Mouse (Mus musculus) cerebellum, adult 2 months (tissue): ENCODE results near the gene Sbf1. TPM values are rescaled to one million over a fixed set of nuclear protein-coding genes. Genes with fewer than 3 reads are reported as not detected.
A peak's percentile ranks its signal among the peaks of the same experiment; 100 is the strongest.

Source experiments
- DNase-seq, 2 experiments: peaks; one replicate each; pipeline ENCODE4 v3.0.0; 2021
- H3K27ac ChIP-seq: fragments of 200-500 bp; 2 replicates; pipeline ENCODE4 v1.5.1; 2012; ENCODE audit warnings: low read length, control low read depth, inconsistent platforms; ENCODE audit not compliant: insufficient read depth
- H3K27me3 ChIP-seq: fragments of 200-500 bp; 2 replicates; pipeline ENCODE4 v1.6.1; 2012; ENCODE audit warnings: inconsistent platforms, mild to moderate bottlenecking, low read length, moderate library complexity; ENCODE audit not compliant: control insufficient read depth, insufficient read depth
- H3K4me1 ChIP-seq: fragments of 200-500 bp; 2 replicates; pipeline ENCODE4 v1.6.1; 2011; ENCODE audit warnings: low read length; ENCODE audit not compliant: control insufficient read depth, insufficient read depth
- H3K4me3 ChIP-seq: fragments of 200-500 bp; replicated peaks from 2 replicates; pipeline ENCODE3; 2011; ENCODE audit warnings: mild to moderate bottlenecking, low read depth, low read length, control low read depth; ENCODE audit not compliant: insufficient read depth
- CTCF ChIP-seq: fragments of 200-500 bp; IDR thresholded peaks from 2 replicates; pipeline ENCODE4 v1.5.1; 2011; ENCODE audit warnings: low read depth, mild to moderate bottlenecking, control low read depth, low read length, moderate library complexity, borderline replicate concordance; ENCODE audit not compliant: insufficient read depth
- POLR2A ChIP-seq: fragments of 200-500 bp; IDR thresholded peaks from 2 replicates; pipeline ENCODE4 v1.6.1; 2011; ENCODE audit warnings: low read length, control low read depth, borderline replicate concordance; ENCODE audit not compliant: insufficient read depth
- WGBS: fragments of 180-500 bp; shearing (Covaris S2); methylation state at CpG from one replicate; pipeline ENCODE4 v1.1.7; 2018; 5-methylcytosine and 5-hydroxymethylcytosine counted together
- polyA plus RNA-seq: library from polyadenylated mRNA; depleted of rRNA; stranded (reverse); fragments of >200 nt; gene quantifications from 2 replicates; pipeline ENCODE4 v1.2.3, GENCODE M21; 2012

Gene Sbf1
- polyA plus RNA-seq, 1 experiment: 321 TPM

GRCm38 (mm10) chr15:89314511-89315189 is 461 bp downstream of the Sbf1 start:
- DNase-seq: peak; percentile 51 to 54
- no peak for TF ChIP-seq CTCF
- TF ChIP-seq POLR2A: no peak
- 1% methylated on average over 58 of the region's 58 CpGs for WGBS
- H3K4me1 ChIP-seq: peaks cover 33% of the 10 kb centered on the region
- peak overlapping the region; percentile 80 for H3K4me3 ChIP-seq
- no peaks in the 10 kb centered on the region for H3K27me3 ChIP-seq
- H3K27ac ChIP-seq: peak overlapping the region; percentile 67; the same call in 1 of the 2 replicates

DNA sequence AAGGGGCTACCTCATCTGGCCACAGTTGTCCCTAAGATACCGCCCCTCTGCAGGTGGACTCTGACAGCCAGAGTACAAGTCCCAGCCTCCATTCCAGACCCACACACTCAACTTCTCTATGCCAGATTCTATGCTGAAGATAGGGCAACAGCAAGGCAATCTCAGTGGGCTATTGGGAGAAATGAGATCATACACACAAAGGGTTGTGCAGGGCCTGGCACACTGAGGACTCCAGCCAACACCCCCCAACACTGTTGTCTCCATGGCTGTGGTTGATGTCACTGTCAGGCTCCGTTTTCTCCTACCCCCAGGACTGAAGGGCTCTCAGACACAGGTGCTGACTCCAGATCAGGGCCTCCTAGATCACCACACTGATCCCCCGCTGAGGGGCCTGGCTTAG is 1.0 kb downstream of the Sbf1 start:
- H3K27me3 ChIP-seq: no peaks in the 10 kb centered on the region
- peak overlapping the region; percentile 56; the same call in 1 of the 2 replicates for H3K27ac ChIP-seq
- H3K4me1 ChIP-seq: peaks cover 38% of the 10 kb centered on the region
- no peak for TF ChIP-seq CTCF
- TF ChIP-seq POLR2A: no peak
- no peak for DNase-seq
- 17% methylated on average over 3 of the region's 3 CpGs for WGBS
- H3K4me3 ChIP-seq: peak overlapping the region; percentile 80

DNA sequence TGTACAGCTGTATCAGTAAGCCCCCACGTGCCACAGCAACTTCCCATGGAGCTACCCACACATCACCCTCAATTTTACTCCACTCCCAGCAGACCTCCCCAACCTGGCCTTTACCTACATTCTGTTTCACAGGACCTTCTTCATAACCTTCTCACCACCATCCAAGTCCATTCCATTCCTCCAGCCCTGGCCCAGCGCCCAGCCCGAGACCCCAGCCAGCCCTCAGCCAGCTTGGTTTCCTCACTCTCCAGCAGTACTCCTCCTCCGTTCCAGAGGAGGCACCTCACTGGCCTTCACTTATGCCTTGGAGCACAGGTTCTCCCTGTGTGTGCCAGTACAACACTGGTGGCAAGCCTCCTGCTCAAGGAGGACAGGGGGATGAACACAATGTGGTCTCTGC is 1.8 kb downstream of the Sbf1 start:
- Histone ChIP-seq H3K4me1 (peaks cover 45% of the 10 kb centered on the region), H3K27ac (no peak overlapping the region), H3K4me3 (peak overlapping the region; percentile 80), H3K27me3 (no peaks in the 10 kb centered on the region)
- DNase-seq: peak in 1 of 2 experiments; percentile 23
- TF ChIP-seq POLR2A: no peak
- no peak for TF ChIP-seq CTCF
- WGBS: 40% methylated on average over 4 of the region's 4 CpGs

GRCm38 (mm10) chr15:89309962-89310498 is 5.1 kb downstream of the Sbf1 start:
- peak overlapping the region; percentile 17 for H3K4me3 ChIP-seq
- peak; percentile 72 to 84 for DNase-seq
- TF ChIP-seq CTCF (no peak), POLR2A (no peak)
- H3K27me3 ChIP-seq: no peaks in the 10 kb centered on the region
- H3K4me1 ChIP-seq: peaks cover 71% of the 10 kb centered on the region
- WGBS: 2% methylated on average over 6 of the region's 6 CpGs
- H3K27ac ChIP-seq: peak overlapping the region; percentile 90

- H3K4me3 ChIP-seq: no peak overlapping the region
- no peaks in the 10 kb centered on the region for H3K27me3 ChIP-seq
- H3K27ac ChIP-seq: peak overlapping the region; percentile 54; the same call in 1 of the 2 replicates
- H3K4me1 ChIP-seq: peaks cover 70% of the 10 kb centered on the region
- 53% methylated on average over 7 of the region's 7 CpGs for WGBS
- DNase-seq: peak; percentile 55 to 67
- TF ChIP-seq POLR2A: no peak
- no peak for TF ChIP-seq CTCF
Observed at GRCm38 (mm10) chr15:89308406-89309139, 6.5 kb downstream of the Sbf1 start.

GRCm38 (mm10) chr15:89307461-89307860 is 7.7 kb downstream of the Sbf1 start:
- 44% methylated on average over 13 of the region's 13 CpGs for WGBS
- Histone ChIP-seq H3K27ac (peak overlapping the region; percentile 33), H3K27me3 (no peaks in the 10 kb centered on the region), H3K4me1 (peaks cover 60% of the 10 kb centered on the region), H3K4me3 (no peak overlapping the region)
- peak in 1 of 2 experiments; percentile 43 for DNase-seq
- TF ChIP-seq POLR2A: no peak
- no peak for TF ChIP-seq CTCF

DNA sequence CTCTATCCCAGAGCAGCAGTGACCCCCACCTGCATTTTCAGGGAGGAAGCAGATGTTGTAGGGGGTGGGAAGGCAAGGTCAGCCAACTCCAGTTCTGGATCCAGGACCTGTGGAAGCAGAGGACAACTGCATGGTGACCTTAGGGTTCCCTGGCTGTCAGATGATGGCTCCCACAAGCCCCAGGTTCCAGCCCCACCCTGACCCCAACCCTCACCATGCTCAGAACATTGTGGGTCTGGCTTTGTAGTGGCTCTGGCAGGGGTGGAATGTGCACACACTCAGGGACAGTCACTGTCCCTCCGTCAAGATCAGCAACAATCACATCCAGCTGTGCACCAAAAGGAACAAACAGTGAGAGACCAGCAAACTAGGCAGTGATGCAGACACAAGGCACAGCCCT is 9.1 kb downstream of the Sbf1 start:
- Histone ChIP-seq H3K4me3 (no peak overlapping the region), H3K27me3 (no peaks in the 10 kb centered on the region), H3K4me1 (peaks cover 50% of the 10 kb centered on the region), H3K27ac (no peak overlapping the region)
- 43% methylated on average over 1 of the region's 1 CpGs for WGBS
- DNase-seq: no peak
- TF ChIP-seq POLR2A: no peak
- TF ChIP-seq CTCF: no peak

DNA sequence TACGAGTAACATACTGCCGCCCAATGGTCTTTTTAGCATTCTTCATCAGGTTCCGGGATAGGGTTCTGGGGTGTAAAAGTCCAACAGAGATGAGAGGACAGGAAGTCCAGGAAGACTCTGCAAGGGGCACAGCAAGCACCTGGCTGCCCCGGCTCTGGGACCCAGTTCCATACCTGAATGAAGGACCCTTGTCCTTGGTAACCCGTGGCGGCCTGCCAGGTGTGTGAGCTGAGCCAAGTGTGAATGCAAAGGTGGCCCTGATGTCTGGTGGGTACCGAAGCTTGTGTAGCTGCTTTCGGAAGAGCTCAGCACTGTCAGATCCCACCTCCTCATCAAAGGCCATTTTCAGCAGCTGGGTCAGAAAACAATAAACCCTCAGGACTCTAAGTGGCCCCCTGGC is 14.5 kb downstream of the Sbf1 start:
- DNase-seq: no peak
- Histone ChIP-seq H3K27ac (no peak overlapping the region), H3K27me3 (no peaks in the 10 kb centered on the region), H3K4me1 (peaks cover 5% of the 10 kb centered on the region; the same call in 1 of the 2 replicates), H3K4me3 (no peak overlapping the region)
- no peak for TF ChIP-seq CTCF
- WGBS: 91% methylated on average over 8 of the region's 8 CpGs
